Mouse (Mus musculus) forebrain, embryonic 11.5 days (tissue): ENCODE measurements around the gene Vamp8. TPM values are rescaled to one million over a fixed set of nuclear protein-coding genes. Genes with fewer than 3 reads are reported as not detected.

Experiments
- ATAC-seq: fragments of 200-750 bp; cut with Nextera tagmentation; replicated peaks from 2 replicates; pipeline ENCODE4 v1.8.0; 2017; ENCODE audit warnings: moderate TSS enrichment; ENCODE audit not compliant: low FRiP score
- DNase-seq: peaks from one replicate; pipeline ENCODE4 v3.0.0-alpha.2; 2017; ENCODE audit warnings: low spot score
- H3K27ac ChIP-seq: fragments of 300-500 bp; sonication (generic); 2 replicates; pipeline ENCODE4 v1.5.1; 2014; ENCODE audit warnings: low read depth, low read length
- H3K27me3 ChIP-seq: fragments of 300-500 bp; sonication (generic); 2 replicates; pipeline ENCODE4 v1.6.1; 2014; ENCODE audit warnings: mild to moderate bottlenecking, low read length, mixed read lengths; ENCODE audit not compliant: control insufficient read depth, insufficient read depth
- H3K36me3 ChIP-seq: fragments of 300-500 bp; sonication (generic); 2 replicates; pipeline ENCODE4 v1.6.1; 2014; ENCODE audit warnings: mild to moderate bottlenecking, low read length, moderate library complexity, mixed read lengths; ENCODE audit not compliant: control insufficient read depth, insufficient read depth
- H3K4me1 ChIP-seq: fragments of 300-500 bp; sonication (generic); replicated peaks from 2 replicates; pipeline ENCODE4 v1.6.1; 2014; ENCODE audit warnings: low read length, mixed read lengths; ENCODE audit not compliant: control insufficient read depth, insufficient read depth
- H3K4me2 ChIP-seq: fragments of 300-500 bp; sonication (generic); 2 replicates; pipeline ENCODE4 v1.6.1; 2014; ENCODE audit warnings: low read depth, mild to moderate bottlenecking, low read length, moderate library complexity, mixed read lengths; ENCODE audit not compliant: severe bottlenecking
- H3K4me3 ChIP-seq: fragments of 300-500 bp; sonication (generic); 2 replicates; pipeline ENCODE4 v1.5.1; 2014; ENCODE audit warnings: low read depth, low read length
- H3K9ac ChIP-seq: fragments of 300-500 bp; sonication (generic); 2 replicates; pipeline ENCODE4 v1.6.1; 2014; ENCODE audit warnings: low read length
- H3K9me3 ChIP-seq: fragments of 300-500 bp; sonication (generic); 2 replicates; pipeline ENCODE4 v1.6.1; 2016; ENCODE audit warnings: low read length, mixed read lengths; ENCODE audit not compliant: control insufficient read depth
- WGBS: fragments of 180-500 bp; shearing (Covaris S2); extraction: QIAGEN DNeasy Blood & Tissue Kit; methylation state at CpG from one replicate; pipeline ENCODE4 v1.1.7; 2014; 5-methylcytosine and 5-hydroxymethylcytosine counted together
- polyA plus RNA-seq: library from polyadenylated mRNA; unstranded; fragments of >200 nt; fragmentation: Nextera tagmentation; extraction: Ambion mirVana; gene quantifications from 2 replicates; pipeline ENCODE4 v1.2.1, GENCODE M21; 2014

Vamp8 gene
- polyA plus RNA-seq, 1 experiment from 2014 or later: 34.1 TPM

GRCm38 (mm10) chr6:72347166-72347941 lies 43.1 kb downstream of the Vamp8 start, which contains the start of gene 0610030E20Rik:
TSS of gene 0610030E20Rik (plus strand) at chr6:72347317.
- peak within 1 kb of the TSS; percentile 88 for H3K9ac ChIP-seq
- under 1% methylated on average over 70 of the region's 72 CpGs for WGBS
- H3K27ac ChIP-seq: peak within 1 kb of the TSS; percentile 71
- peak; percentile 78 for ATAC-seq
- peaks cover 6% of the 10 kb centered on the region; the same call in 1 of the 2 replicates for H3K36me3 ChIP-seq
- peak within 1 kb of the TSS; percentile 89 for H3K4me2 ChIP-seq
- H3K4me3 ChIP-seq: peak within 1 kb of the TSS; percentile 92
- H3K4me1 ChIP-seq: peaks cover 6% of the 10 kb centered on the region; the same call in 1 of the 2 replicates
- peak; percentile 84 for DNase-seq
- H3K9me3 ChIP-seq: no peaks in the 10 kb centered on the region
- H3K27me3 ChIP-seq: no peaks in the 10 kb centered on the region

DNA sequence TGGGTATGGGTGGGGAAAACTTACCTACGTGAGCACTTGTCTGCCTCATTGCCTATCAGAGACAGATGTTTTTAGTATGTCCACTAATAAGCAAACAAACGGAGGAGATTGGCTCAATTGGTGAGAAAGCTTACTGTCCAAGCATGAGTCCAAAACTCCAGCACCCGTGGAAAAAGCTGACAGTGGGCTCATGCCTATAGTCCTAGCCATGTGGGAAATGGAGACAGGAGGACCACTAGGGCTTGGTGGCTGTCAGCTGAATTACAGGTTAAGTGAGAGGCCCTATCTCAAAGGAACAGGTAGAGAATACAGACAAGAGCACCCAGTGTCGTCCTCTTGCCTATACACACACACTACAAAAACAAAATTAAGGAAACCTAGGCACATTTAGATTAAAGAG lies 44.2 kb downstream of the Vamp8 start:
- no peak overlapping the region for H3K9ac ChIP-seq
- peaks cover 4% of the 10 kb centered on the region; the same call in 1 of the 2 replicates for H3K4me1 ChIP-seq
- DNase-seq: no peak
- no peaks in the 10 kb centered on the region for H3K9me3 ChIP-seq
- no peaks in the 10 kb centered on the region for H3K27me3 ChIP-seq
- WGBS: 86% methylated on average over 4 of the region's 4 CpGs
- peaks cover 6% of the 10 kb centered on the region; the same call in 1 of the 2 replicates for H3K36me3 ChIP-seq
- ATAC-seq: no peak
- no peak overlapping the region for H3K4me3 ChIP-seq
- no peak overlapping the region for H3K27ac ChIP-seq
- no peak overlapping the region for H3K4me2 ChIP-seq

- peak overlapping the region; percentile 89 for H3K4me2 ChIP-seq
- H3K9me3 ChIP-seq: no peaks in the 10 kb centered on the region
- H3K27me3 ChIP-seq: no peaks in the 10 kb centered on the region
- 60% methylated on average over 6 of the region's 6 CpGs for WGBS
- H3K4me3 ChIP-seq: peak overlapping the region; percentile 83; the same call in 1 of the 2 replicates
- peaks cover 6% of the 10 kb centered on the region; the same call in 1 of the 2 replicates for H3K36me3 ChIP-seq
- H3K4me1 ChIP-seq: peaks cover 4% of the 10 kb centered on the region; the same call in 1 of the 2 replicates
- DNase-seq (no peak), ATAC-seq (no peak)
- H3K9ac ChIP-seq: peak overlapping the region; percentile 65; the same call in 1 of the 2 replicates
- no peak overlapping the region for H3K27ac ChIP-seq
These were observed 44.9 kb downstream of the Vamp8 start for GRCm38 (mm10) chr6:72345633-72346032.

DNA sequence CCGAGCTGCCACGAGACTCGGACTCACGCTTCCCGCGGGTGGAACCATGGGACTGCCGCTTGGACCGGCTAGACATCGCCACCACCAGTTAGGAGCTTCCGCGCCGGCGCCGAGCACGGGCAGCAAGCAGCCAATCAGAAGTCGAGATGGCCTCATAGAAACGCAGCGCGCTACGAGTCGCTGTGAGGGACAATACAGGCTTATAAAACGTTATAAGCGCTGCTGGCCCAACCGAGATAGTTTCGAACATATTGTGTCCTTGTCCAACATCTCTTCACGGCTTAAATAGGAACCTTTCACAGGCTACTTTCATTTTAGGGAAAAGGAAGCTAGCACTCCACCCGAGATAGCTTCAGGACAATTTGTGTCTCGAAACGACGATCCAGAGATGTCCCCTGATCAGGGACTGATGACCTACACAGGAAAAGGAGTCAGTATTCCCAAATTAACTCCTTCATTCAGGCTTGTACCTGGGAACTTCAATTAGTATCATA lies 45.4 kb downstream of the Vamp8 start, which contains the start of gene Usp39:
Usp39 (minus strand) TSS at position 111 of the 494 bp plus-strand sequence.
- Histone ChIP-seq H3K4me2 (peak within 1 kb of the TSS; percentile 89), H3K9me3 (no peaks in the 10 kb centered on the region), H3K27ac (peak within 1 kb of the TSS; percentile 42; the same call in 1 of the 2 replicates), H3K4me1 (peaks cover 4% of the 10 kb centered on the region; the same call in 1 of the 2 replicates), H3K27me3 (no peaks in the 10 kb centered on the region), H3K9ac (peak within 1 kb of the TSS; percentile 89), H3K36me3 (peaks cover 6% of the 10 kb centered on the region; the same call in 1 of the 2 replicates), H3K4me3 (peak within 1 kb of the TSS; percentile 83)
- DNase-seq (peak; percentile 93), ATAC-seq (peak; percentile 76)
- 1% methylated on average over 30 of the region's 30 CpGs for WGBS

DNA sequence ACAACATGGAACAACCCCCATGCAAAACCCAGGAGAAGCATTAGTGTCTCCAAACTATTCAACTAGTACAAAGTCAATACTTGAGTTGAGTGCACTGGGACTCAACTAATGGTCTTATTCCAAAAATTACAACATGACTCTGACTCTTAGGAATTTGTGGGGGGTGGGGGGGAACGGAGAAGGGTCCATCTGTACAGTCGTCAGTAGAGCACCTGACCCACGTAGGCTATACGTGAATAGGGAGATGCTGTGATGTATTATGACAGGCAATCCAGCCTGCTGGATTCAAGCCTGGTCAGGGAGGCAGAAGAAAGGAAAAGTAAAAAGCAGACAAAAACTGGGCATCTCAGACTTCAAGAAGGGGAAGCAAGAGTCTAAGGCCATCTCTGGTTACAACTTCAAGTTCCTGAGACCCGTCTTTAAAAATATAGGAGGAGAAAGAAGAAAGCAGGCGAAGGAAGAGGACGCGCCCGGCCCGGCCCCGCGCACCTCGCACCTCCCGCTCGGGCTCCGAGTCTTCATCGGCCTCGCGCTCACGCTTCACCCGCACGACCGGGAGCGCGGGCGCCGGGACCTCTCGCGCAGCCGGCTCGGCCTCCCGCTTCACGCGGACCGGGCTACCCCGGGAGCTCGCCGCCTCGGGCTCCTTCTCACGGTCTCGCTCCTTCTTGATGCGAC lies 46.0 kb downstream of the Vamp8 start:
- Histone ChIP-seq H3K27me3 (no peaks in the 10 kb centered on the region), H3K9ac (peak overlapping the region; percentile 89), H3K9me3 (no peaks in the 10 kb centered on the region), H3K27ac (0 out of 2 replicates have a peak overlapping the region, but pooled peaks have one; percentile 42), H3K4me2 (peak overlapping the region; percentile 89), H3K4me1 (peaks cover 4% of the 10 kb centered on the region; the same call in 1 of the 2 replicates), H3K4me3 (peak overlapping the region; percentile 83), H3K36me3 (peaks cover 4% of the 10 kb centered on the region; the same call in 1 of the 2 replicates)
- DNase-seq (no peak), ATAC-seq (peak; percentile 49; the same call in 1 of the 2 replicates)
- WGBS: under 1% methylated on average over 42 of the region's 42 CpGs

DNA sequence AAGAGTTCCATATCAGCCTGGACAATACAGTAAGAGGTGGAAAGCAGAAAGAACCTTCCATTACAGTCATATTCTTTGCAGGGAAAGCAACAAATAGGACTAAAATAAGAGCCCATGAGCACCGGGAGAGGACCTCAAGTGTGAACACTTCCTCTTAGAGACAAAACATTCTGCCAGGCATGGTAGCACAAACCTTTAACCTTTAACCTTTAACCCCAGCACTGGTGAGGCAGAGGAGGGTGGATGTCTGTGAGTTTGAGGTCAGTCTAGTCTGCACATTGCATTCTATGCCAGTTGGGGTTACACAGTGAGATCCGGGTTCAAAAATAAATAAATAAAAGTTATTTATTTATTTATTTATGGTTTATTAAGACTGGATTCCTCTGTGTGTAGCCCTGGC lies 50.0 kb downstream of the Vamp8 start:
- 79% methylated on average over 2 of the region's 2 CpGs for WGBS
- H3K36me3 ChIP-seq: peaks cover 6% of the 10 kb centered on the region
- no peaks in the 10 kb centered on the region; the same call in 1 of the 2 replicates for H3K4me1 ChIP-seq
- no peak overlapping the region for H3K4me2 ChIP-seq
- ATAC-seq: no peak
- no peak overlapping the region for H3K9ac ChIP-seq
- no peak overlapping the region for H3K27ac ChIP-seq
- no peak overlapping the region for H3K4me3 ChIP-seq
- DNase-seq: no peak
- no peaks in the 10 kb centered on the region for H3K27me3 ChIP-seq
- H3K9me3 ChIP-seq: no peaks in the 10 kb centered on the region

Other genes starting within 250 kb of the Vamp8 start
- 10.8 and 11.8 TPM in 2 replicates for gene Atoh8, start 155.1 kb downstream of the Vamp8 start, polyA plus RNA-seq
- gene Sftpb, start 86.1 kb downstream of the Vamp8 start, polyA plus RNA-seq: not detected in 2 replicates
- gene Usp39, start 45.5 kb downstream of the Vamp8 start, polyA plus RNA-seq: 109 and 113 TPM in 2 replicates
- 21.4 and 21.5 TPM in 2 replicates for gene 0610030E20Rik, start 43.4 kb downstream of the Vamp8 start, polyA plus RNA-seq
- 4.2 and 4.6 TPM in 2 replicates for gene Tmem150a, start 35.3 kb downstream of the Vamp8 start, polyA plus RNA-seq
- gene Rnf181, start 23.7 kb downstream of the Vamp8 start, polyA plus RNA-seq: 102 and 106 TPM in 2 replicates
- 8.1 and 11.9 TPM in 2 replicates for gene Vamp5, start 10.2 kb downstream of the Vamp8 start, polyA plus RNA-seq
- 11.7 and 13.5 TPM in 2 replicates for gene Ggcx, start 23.6 kb upstream of the Vamp8 start, polyA plus RNA-seq
- gene Mat2a, start 48.9 kb upstream of the Vamp8 start, polyA plus RNA-seq: 504 and 506 TPM in 2 replicates
- 0.36 and 0.51 TPM in 2 replicates for gene Sh2d6, start 131.0 kb upstream of the Vamp8 start, polyA plus RNA-seq
- gene Capg, start 153.7 kb upstream of the Vamp8 start, polyA plus RNA-seq: 7.1 and 8.4 TPM in 2 replicates
- 15.8 and 16.5 TPM in 2 replicates for gene Elmod3, start 207.7 kb upstream of the Vamp8 start, polyA plus RNA-seq
- gene Retsat, start 207.8 kb upstream of the Vamp8 start, polyA plus RNA-seq: 5.3 and 6.3 TPM in 2 replicates
- 34.1 and 35.1 TPM in 2 replicates for gene Tgoln1, start 226.3 kb upstream of the Vamp8 start, polyA plus RNA-seq